In genomic region chr5:148936516-148936951, GRCm38 (mm10) we compare ENCODE assay signal across 16 mouse cellular contexts. TPM values are rescaled to one million over a fixed set of nuclear protein-coding genes. Genes with fewer than 3 reads are reported as not detected.
DNase-seq lines count a peak whose midpoint lies in the region; ATAC-seq lines count a peak whose summit lies in the region.
"Had no signal": no experiment of that assay in that cellular context is flagged by ENCODE, and none has a peak within 500 bp of the region (broad histone marks: within the 10 kb centered on the region; RNA-seq: fewer than 3 reads in every experiment).

No protein-coding gene starts in this region.

- peak; percentile 47 to 57 for DNase-seq in kidney, adult 8-10 months
- DNase-seq in kidney, postnatal 4 days: no peak
- DNase-seq in 3134 (ENCODE audit: extremely low read depth, insufficient read length, low spot score): peak; percentile 81
- peak; percentile 53 for DNase-seq in Muller cell, postnatal 12 days (ENCODE audit: inconsistent ontology term)
- peak; percentile 40 for DNase-seq in fat pad, adult 2 months (ENCODE audit: extremely low read depth, low read depth, low spot score)
- DNase-seq in B cell, adult 2 months: no peak
- DNase-seq: adrenal gland, adult 2 months; cerebellum, adult 9-11 months; gastrocnemius, postnatal 36 days; heart, postnatal 4 days; midbrain, embryonic 14.5 days; right cerebral cortex, adult 18-20 months had no signal

- ATAC-seq in activated CD4-positive, CD25-positive, alpha-beta regulatory T cell, adult 4 months: no peak
- no peak for ATAC-seq in cerebellum, adult (ENCODE audit: insufficient number of reproducible peaks, low FRiP score, low TSS enrichment)

RNA-seq across cellular contexts. Expression of gene Katnal1, which starts 7.4 kb away (rescaled TPM):
- polyA plus RNA-seq in activated CD4-positive, CD25-positive, alpha-beta regulatory T cell, adult 4 months (2017; shearing (Covaris generic)): 1 to 10 TPM; 2.9 to 4.3 TPM

RNA-seq across cellular contexts. Expression of gene Gm42791, which starts 58.4 kb away (rescaled TPM):
- not detected for polyA plus RNA-seq in activated CD4-positive, CD25-positive, alpha-beta regulatory T cell, adult 4 months (2017; shearing (Covaris generic))
- polyA plus RNA-seq: adrenal gland, adult 2 months; forebrain, embryonic 11.5 days; large intestine, adult 2 months; midbrain, embryonic 14.5 days had no signal

Comparison
In these comparisons a context has a peak if more than half of its experiments do, and no peak if none do; other contexts are left out.
1. DNase-seq: peak in kidney, adult 8-10 months (2 of 2), 3134 (single experiment), Muller cell, postnatal 12 days (single experiment) and fat pad, adult 2 months (single experiment); none in kidney, postnatal 4 days (0 of 2) and B cell, adult 2 months (0 of 2).